Mouse (Mus musculus): ENCODE measurements around the gene Shisal1. TPM values are rescaled to one million over a fixed set of nuclear protein-coding genes. Genes with fewer than 3 reads are reported as not detected.

Gene Shisal1
- total and polyA plus RNA-seq, 3 experiments = not detected

GRCm38 (mm10) chr15:84380181-84380580, 66.7 kb downstream of the Shisal1 start:
- TF ChIP-seq KAT2A (IDR thresholded peaks at IDR 0.05; ENCODE audit: insufficient replicate concordance, low read length) = no peak
- no peak overlapping the region for H3K4me3 ChIP-seq (replicated peaks in 1 of 3; ENCODE audit: low read depth in 2 of 3, low read length in 2 of 3, poor library complexity in 1 of 3)

GRCm38 (mm10) chr15:84378734-84379133, 68.2 kb downstream of the Shisal1 start:
- no peaks in the 10 kb centered on the region for H3K79me2 ChIP-seq (replicated peaks; ENCODE audit: control insufficient read depth, extremely low read depth, insufficient read depth, poor library complexity, severe bottlenecking)
- H3K9me3 ChIP-seq (replicated peaks; ENCODE audit: low read length) = peaks cover 14% of the 10 kb centered on the region
- DNase-seq (ENCODE audit: extremely low read depth) = no peak
- peaks cover 0 to under 1% of the 10 kb centered on the region in 2 experiments; a peak in 3 of 4 replicates for H3K4me1 ChIP-seq (ENCODE audit: control insufficient read depth in 1 of 2, insufficient read depth in 2 of 2)
- dilution Hi-C loops (cut with MboI; ENCODE audit: extremely low pct_ligation_motif_present, extremely low pct_unique_long_range_greater_than_20kb, low sequenced_read_pairs) (no loop called here), in situ Hi-C loops (cut with MboI; ENCODE audit: low pct_ligation_motif_present, low pct_unique_long_range_greater_than_20kb, low sequenced_read_pairs) (no loop called here)
- no peak overlapping the region for H3K9ac ChIP-seq (ENCODE audit: insufficient read depth, low read depth)
- TF ChIP-seq HCFC1 (IDR thresholded peaks at IDR 0.05; ENCODE audit: low read depth, low read length) (no peak), RCOR1 (conservative IDR thresholded peaks at IDR 0.05; ENCODE audit: low read depth, low read length) (no peak), MEF2A (IDR thresholded peaks at IDR 0.05; ENCODE audit: borderline replicate concordance, low read depth, low read length) (no peak), SIN3A (IDR thresholded peaks at IDR 0.05; ENCODE audit: low read length) (no peak), ZC3H11A (IDR thresholded peaks at IDR 0.05; ENCODE audit: low read depth, low read length) (no peak), ZMIZ1 (IDR thresholded peaks at IDR 0.05; ENCODE audit: low read depth, low read length) (no peak), UBTF (IDR thresholded peaks at IDR 0.05; ENCODE audit: low read depth, low read length) (no peak), POLR2A (IDR thresholded peaks at IDR 0.05; ENCODE audit: low read depth, low read length) (no peak), MAZ (IDR thresholded peaks at IDR 0.05; ENCODE audit: low read depth, low read length) (no peak)
- no peak overlapping the region for H3K4me2 ChIP-seq (ENCODE audit: insufficient read depth, low read depth, poor library complexity, severe bottlenecking)
- H3K4me3 ChIP-seq (replicated peaks in 1 of 3; ENCODE audit: low read depth in 2 of 3, low read length in 2 of 3, poor library complexity in 1 of 3) = no peak overlapping the region
- no peak overlapping the region for H3K27ac ChIP-seq (ENCODE audit: insufficient read depth, low read depth)
- H3K36me3 ChIP-seq (replicated peaks in 1 of 2; ENCODE audit: control insufficient read depth in 1 of 2, insufficient read depth in 1 of 2, low read length in 1 of 2) = no peaks in the 10 kb centered on the region
- peaks cover 75% of the 10 kb centered on the region for H3K27me3 ChIP-seq (replicated peaks)

More at GRCm38 (mm10) chr15:84380181-84380580, 66.7 kb downstream of the Shisal1 start:
- no peak overlapping the region for H3K4me2 ChIP-seq (ENCODE audit: insufficient read depth, low read depth, poor library complexity, severe bottlenecking)
- H3K36me3 ChIP-seq (replicated peaks in 1 of 2; ENCODE audit: control insufficient read depth in 1 of 2, insufficient read depth in 1 of 2, low read length in 1 of 2) = no peaks in the 10 kb centered on the region
- DNase-seq (ENCODE audit: extremely low read depth) = no peak
- peaks cover 7% of the 10 kb centered on the region for H3K9me3 ChIP-seq (replicated peaks; ENCODE audit: low read length)
- no peak overlapping the region for H3K27ac ChIP-seq (ENCODE audit: insufficient read depth, low read depth)
- H3K27me3 ChIP-seq (replicated peaks) = peaks cover 85% of the 10 kb centered on the region
- H3K79me2 ChIP-seq (replicated peaks; ENCODE audit: control insufficient read depth, extremely low read depth, insufficient read depth, poor library complexity, severe bottlenecking) = no peaks in the 10 kb centered on the region
- in situ Hi-C loops (cut with MboI; ENCODE audit: low pct_ligation_motif_present, low pct_unique_long_range_greater_than_20kb, low sequenced_read_pairs) (no loop called here), dilution Hi-C loops (cut with MboI; ENCODE audit: extremely low pct_ligation_motif_present, extremely low pct_unique_long_range_greater_than_20kb, low sequenced_read_pairs) (no loop called here)
- H3K9ac ChIP-seq (ENCODE audit: insufficient read depth, low read depth) = no peak overlapping the region
- H3K4me1 ChIP-seq (ENCODE audit: control insufficient read depth in 1 of 2, insufficient read depth in 2 of 2) = peaks cover 0 to 6% of the 10 kb centered on the region in 2 experiments; a peak in 3 of 4 replicates

DNA sequence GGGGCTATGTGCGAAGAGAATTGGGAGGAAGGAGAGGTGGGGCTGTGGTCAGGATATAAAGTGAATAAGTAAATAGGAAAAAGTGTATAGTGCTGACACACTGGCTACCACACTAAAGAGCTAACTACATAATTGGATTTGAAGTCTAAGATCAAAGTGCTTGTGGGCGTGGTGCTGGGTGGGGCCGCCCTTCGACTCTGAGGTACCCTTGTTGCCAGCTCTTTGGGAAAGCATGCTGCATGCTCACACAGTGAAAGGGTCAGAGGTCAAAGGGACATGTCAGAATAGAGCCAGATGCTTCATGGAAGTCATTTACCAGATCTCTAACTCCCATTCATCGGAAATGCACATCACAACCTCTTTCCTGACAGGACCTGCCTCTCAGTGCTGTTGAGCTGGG, 74.1 kb downstream of the Shisal1 start:
- Histone ChIP-seq H3K4me3 (replicated peaks in 1 of 3; ENCODE audit: low read depth in 2 of 3, low read length in 2 of 3, poor library complexity in 1 of 3) (no peak overlapping the region), H3K9me3 (replicated peaks; ENCODE audit: low read length) (peaks cover 21% of the 10 kb centered on the region), H3K9ac (ENCODE audit: insufficient read depth, low read depth) (no peak overlapping the region), H3K27me3 (replicated peaks) (peaks cover 33% of the 10 kb centered on the region), H3K4me1 (ENCODE audit: control insufficient read depth in 1 of 2, insufficient read depth in 2 of 2) (no peaks in the 10 kb centered on the region), H3K36me3 (replicated peaks in 1 of 2; ENCODE audit: control insufficient read depth in 1 of 2, insufficient read depth in 1 of 2, low read length in 1 of 2) (no peaks in the 10 kb centered on the region), H3K27ac (ENCODE audit: insufficient read depth, low read depth) (no peak overlapping the region), H3K79me2 (replicated peaks; ENCODE audit: control insufficient read depth, extremely low read depth, insufficient read depth, poor library complexity, severe bottlenecking) (no peaks in the 10 kb centered on the region), H3K4me2 (ENCODE audit: insufficient read depth, low read depth, poor library complexity, severe bottlenecking) (no peak overlapping the region)
- no peak for TF ChIP-seq RAD21 (IDR thresholded peaks at IDR 0.05; ENCODE audit: low read depth, low read length)
- no peak for TF ChIP-seq UBTF (IDR thresholded peaks at IDR 0.05; ENCODE audit: low read depth, low read length)
- TF ChIP-seq MAZ (IDR thresholded peaks at IDR 0.05; ENCODE audit: low read depth, low read length) = no peak
- TF ChIP-seq CTCF (conservative IDR thresholded peaks at IDR 0.05 in 1 of 2, IDR thresholded peaks at IDR 0.05 in 1 of 2; ENCODE audit: low read depth in 2 of 2, low read length in 2 of 2) = no peak
- no peak for TF ChIP-seq USF2 (conservative IDR thresholded peaks at IDR 0.05; ENCODE audit: low read depth, low read length)
- no peak for TF ChIP-seq JUND (conservative IDR thresholded peaks at IDR 0.05; ENCODE audit: low read depth, low read length)
- no peak for TF ChIP-seq MEF2A (IDR thresholded peaks at IDR 0.05; ENCODE audit: borderline replicate concordance, low read depth, low read length)
- TF ChIP-seq CHD2 (IDR thresholded peaks at IDR 0.05; ENCODE audit: low read length) = no peak
- TF ChIP-seq RCOR1 (conservative IDR thresholded peaks at IDR 0.05; ENCODE audit: low read depth, low read length) = no peak
- no peak for TF ChIP-seq ZNF384 (IDR thresholded peaks at IDR 0.05; ENCODE audit: low read depth, low read length)
- TF ChIP-seq KAT2A (IDR thresholded peaks at IDR 0.05; ENCODE audit: insufficient replicate concordance, low read length) = no peak
- TF ChIP-seq JUN (IDR thresholded peaks at IDR 0.05; ENCODE audit: insufficient read depth, low read depth, low read length) = no peak
- no peak for TF ChIP-seq PAX5 (IDR thresholded peaks at IDR 0.05; ENCODE audit: low read length)
- no peak for TF ChIP-seq IRF4 (IDR thresholded peaks at IDR 0.05; ENCODE audit: low read depth, low read length)
- no peak for TF ChIP-seq POLR2A (IDR thresholded peaks at IDR 0.05; ENCODE audit: low read depth, low read length)
- TF ChIP-seq NRF1 (IDR thresholded peaks at IDR 0.05; ENCODE audit: low read depth, low read length) = no peak
- TF ChIP-seq EP300 (IDR thresholded peaks at IDR 0.05; ENCODE audit: low read length) = no peak
- no peak for DNase-seq (ENCODE audit: extremely low read depth)
- in situ Hi-C loops (cut with MboI; ENCODE audit: low pct_ligation_motif_present, low pct_unique_long_range_greater_than_20kb, low sequenced_read_pairs) = no loop called here
- dilution Hi-C loops (cut with MboI; ENCODE audit: extremely low pct_ligation_motif_present, extremely low pct_unique_long_range_greater_than_20kb, low sequenced_read_pairs) = no loop called here
